Mouse (Mus musculus) bone marrow, adult 2 months (tissue): ENCODE results near the gene Larp6.

ENCODE experiments used
- CTCF ChIP-seq: fragments of 200-500 bp; IDR thresholded peaks from 2 replicates; pipeline ENCODE4 v1.5.1; 2011; ENCODE audit warnings: low read length, control low read depth; ENCODE audit not compliant: control insufficient read depth, insufficient read depth
- POLR2A ChIP-seq: fragments of 200-500 bp; IDR thresholded peaks from 2 replicates; pipeline ENCODE4 v1.6.1; 2011; ENCODE audit warnings: low read depth, mild to moderate bottlenecking, control low read depth, low read length, borderline replicate concordance; ENCODE audit not compliant: control insufficient read depth

GRCm38 (mm10) chr9:60744971-60745370 lies 32.2 kb downstream of the Larp6 start:
- no peak for TF ChIP-seq CTCF
- TF ChIP-seq POLR2A: no peak
